Mouse (Mus musculus) heart, embryonic 14.5 days (tissue): ENCODE data around the gene Plac9b. TPM values are rescaled to one million over a fixed set of nuclear protein-coding genes. Genes with fewer than 3 reads are reported as not detected.
"Not testable (repeated sequence)": the region's sequence is repeated elsewhere in the genome, so short reads cannot be mapped to it uniquely, and the experiment has no call there.

Source experiments
- ATAC-seq: fragments of 200-750 bp; cut with Nextera tagmentation; 2 replicates; pipeline ENCODE4 v1.8.0; 2017; ENCODE audit warnings: low read depth, moderate TSS enrichment; ENCODE audit not compliant: insufficient number of reproducible peaks, insufficient read depth, low FRiP score
- H3K27ac ChIP-seq, 2 experiments: fragments of 200-500 bp in 1 of 2; fragments of 300-500 bp in 1 of 2; sonication (generic) in 1 of 2; replicated peaks in 1 of 2; 2 replicates each; pipeline ENCODE4 v1.5.1; 2012 to 2014; ENCODE audit warnings: low read depth in 2 of 2, low read length in 2 of 2, control low read depth in 1 of 2, mild to moderate bottlenecking in 1 of 2, mixed read lengths in 1 of 2; ENCODE audit not compliant: control insufficient read depth in 1 of 2, insufficient read depth in 1 of 2
- H3K27me3 ChIP-seq: fragments of 300-500 bp; sonication (generic); 2 replicates; pipeline ENCODE4 v1.6.1; 2014; ENCODE audit warnings: mild to moderate bottlenecking, low read length, control low read depth; ENCODE audit not compliant: control insufficient read depth, insufficient read depth
- H3K36me3 ChIP-seq: fragments of 300-500 bp; sonication (generic); 2 replicates; pipeline ENCODE4 v1.6.1; 2014; ENCODE audit warnings: mild to moderate bottlenecking, control low read depth, low read length, mixed read lengths; ENCODE audit not compliant: control insufficient read depth, insufficient read depth
- H3K4me1 ChIP-seq, 2 experiments: fragments of 200-500 bp in 1 of 2; fragments of 300-500 bp in 1 of 2; sonication (generic) in 1 of 2; 2 replicates each; pipeline ENCODE4 v1.6.1; 2012 to 2014; ENCODE audit warnings: low read length in 2 of 2, control low read depth in 1 of 2, mixed read lengths in 1 of 2; ENCODE audit not compliant: control insufficient read depth in 2 of 2, insufficient read depth in 2 of 2
- H3K4me2 ChIP-seq: fragments of 300-500 bp; sonication (generic); 2 replicates; pipeline ENCODE4 v1.6.1; 2014; ENCODE audit warnings: mild to moderate bottlenecking, low read length
- H3K4me3 ChIP-seq, 2 experiments: fragments of 200-500 bp in 1 of 2; fragments of 300-500 bp in 1 of 2; sonication (generic) in 1 of 2; 2 replicates each; pipeline ENCODE4 v1.5.1; 2012 to 2014; ENCODE audit warnings: low read length in 2 of 2, mild to moderate bottlenecking in 2 of 2, control low read depth in 1 of 2, low read depth in 1 of 2, moderate library complexity in 1 of 2; ENCODE audit not compliant: control insufficient read depth in 1 of 2, insufficient read depth in 1 of 2
- H3K9ac ChIP-seq: fragments of 300-500 bp; sonication (generic); 2 replicates; pipeline ENCODE4 v1.6.1; 2014; ENCODE audit warnings: mild to moderate bottlenecking, low read length
- H3K9me3 ChIP-seq: fragments of 300-500 bp; sonication (generic); 2 replicates; pipeline ENCODE4 v1.6.1; 2016; ENCODE audit warnings: low read length, control low read depth; ENCODE audit not compliant: control insufficient read depth
- WGBS: fragments of 180-500 bp; shearing (Covaris S2); extraction: QIAGEN DNeasy Blood & Tissue Kit; methylation state at CpG from one replicate; pipeline ENCODE4 v1.1.7; 2014; 5-methylcytosine and 5-hydroxymethylcytosine counted together
- polyA plus RNA-seq: library from polyadenylated mRNA; unstranded; fragments of >200 nt; fragmentation: Nextera tagmentation; extraction: Ambion mirVana; gene quantifications from 2 replicates; pipeline ENCODE4 v1.2.1, GENCODE M21; 2014

Gene Plac9b
- polyA plus RNA-seq, 1 experiment from 2014 or later = 8.3 TPM

DNA sequence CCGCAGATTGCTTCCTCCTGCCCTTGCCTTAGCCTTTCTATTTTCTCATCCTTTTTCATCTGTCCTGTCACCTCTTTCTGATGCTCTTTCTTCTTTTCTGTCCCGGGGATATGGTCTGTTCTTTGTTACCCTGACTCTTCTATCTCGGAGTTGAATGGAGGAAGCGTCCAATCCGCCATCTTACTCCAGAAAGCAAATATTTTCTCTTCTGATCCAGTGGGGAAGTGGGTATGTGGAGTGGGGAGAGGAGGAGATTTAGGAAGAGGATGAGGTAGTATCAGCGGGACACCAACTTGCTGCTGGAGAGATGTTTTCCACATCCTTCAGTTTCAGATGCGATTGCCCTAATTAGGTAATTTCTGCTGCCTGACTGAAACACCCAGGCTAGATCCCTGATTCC is 63.2 kb downstream of the Plac9b start:
- H3K9ac ChIP-seq, H3K4me2 ChIP-seq, H3K4me3 ChIP-seq, H3K36me3 ChIP-seq, H3K9me3 ChIP-seq, H3K27ac ChIP-seq, ATAC-seq, H3K4me1 ChIP-seq, H3K27me3 ChIP-seq: not testable (repeated sequence)
- WGBS = no CpG with 5 or more reads among the region's 7 CpGs

DNA sequence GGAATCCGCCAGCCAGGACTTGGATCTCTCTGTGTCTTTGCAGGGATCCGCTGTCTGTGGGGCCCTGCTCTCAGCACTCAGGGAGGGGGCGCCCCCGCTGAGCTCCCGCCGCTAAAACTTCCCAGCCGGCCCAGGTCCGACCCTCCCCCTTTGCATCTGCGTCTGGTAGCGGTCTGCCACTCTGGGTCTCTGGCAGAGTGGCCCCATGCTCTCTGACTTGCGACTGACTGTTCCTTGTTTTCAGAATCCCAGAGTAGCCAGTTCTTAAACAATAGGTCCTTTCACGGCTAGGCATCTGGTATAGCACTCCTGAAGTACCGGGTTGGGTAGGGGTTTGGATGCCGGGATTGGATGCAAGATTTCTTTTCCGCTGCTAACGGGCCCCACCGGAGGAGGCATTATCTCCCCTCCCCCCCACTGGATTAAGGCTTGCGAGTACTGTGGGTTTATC is 63.7 kb downstream of the Plac9b start:
- H3K36me3 ChIP-seq, H3K27me3 ChIP-seq, H3K9ac ChIP-seq, H3K27ac ChIP-seq, H3K4me3 ChIP-seq, H3K9me3 ChIP-seq, H3K4me2 ChIP-seq, H3K4me1 ChIP-seq: not testable (repeated sequence)
- peak; percentile 81 for ATAC-seq
- no CpG with 5 or more reads among the region's 18 CpGs for WGBS

- not testable (repeated sequence) for H3K36me3 ChIP-seq, ATAC-seq, H3K4me2 ChIP-seq, H3K4me3 ChIP-seq, H3K27ac ChIP-seq, H3K27me3 ChIP-seq, H3K4me1 ChIP-seq, H3K9me3 ChIP-seq, H3K9ac ChIP-seq
- WGBS = no CpG with 5 or more reads among the region's 7 CpGs
These were observed 64.1 kb downstream of the Plac9b start, which contains the start of gene Duxbl2 for GRCm38 (mm10) chr14:26118150-26118549. TSS of gene Duxbl2 (plus strand) at chr14:26118349.

Other genes with a start within 250 kb of the Plac9b start
- 0.16 TPM in 1 of 2 replicates, not detected in the other for gene Cphx1, start 244.2 kb downstream of the Plac9b start, polyA plus RNA-seq
- gene Duxbl1, start 203.9 kb downstream of the Plac9b start, polyA plus RNA-seq = 0.23 and 0.62 TPM in 2 replicates
- gene Gm9780, start 139.8 kb downstream of the Plac9b start, polyA plus RNA-seq = 5.9 and 7.5 TPM in 2 replicates
- 28.1 and 29.2 TPM in 2 replicates for gene Tmem254c, start 115.1 kb downstream of the Plac9b start, polyA plus RNA-seq
- not detected in 2 replicates for gene Cphx2, start 101.0 kb downstream of the Plac9b start, polyA plus RNA-seq
- not detected in 2 replicates for gene Cphx3, start 100.2 kb downstream of the Plac9b start, polyA plus RNA-seq
- gene Duxbl2, start 64.1 kb downstream of the Plac9b start, polyA plus RNA-seq = 0.98 TPM in 1 of 2 replicates, not detected in the other
- gene Tmem254b, start 24.6 kb upstream of the Plac9b start, polyA plus RNA-seq = 15.7 and 19.2 TPM in 2 replicates
- gene Duxbl3, start 75.5 kb upstream of the Plac9b start, polyA plus RNA-seq = 0.51 TPM in 1 of 2 replicates, not detected in the other